Mouse (Mus musculus) limb, embryonic 11.5 days (tissue): Measurements from ENCODE around the gene Scoc. TPM values are rescaled to one million over a fixed set of nuclear protein-coding genes. Genes with fewer than 3 reads are reported as not detected.
A peak's percentile ranks its signal among the peaks of the same experiment; 100 is the strongest.

ENCODE experiments used
- ATAC-seq: fragments of 200-750 bp; cut with Nextera tagmentation; 2 replicates; pipeline ENCODE4 v1.8.0; 2017; ENCODE audit warnings: low read depth; ENCODE audit not compliant: insufficient number of reproducible peaks, low FRiP score, low TSS enrichment
- DNase-seq: peaks from one replicate; pipeline ENCODE4 v3.0.0-alpha.2; 2015; ENCODE audit warnings: low spot score
- H3K27ac ChIP-seq: fragments of 300-500 bp; sonication (generic); replicated peaks from 2 replicates; pipeline ENCODE4 v1.5.1; 2014; ENCODE audit warnings: low read depth, mild to moderate bottlenecking, low read length
- H3K27me3 ChIP-seq: fragments of 300-500 bp; sonication (generic); 2 replicates; pipeline ENCODE4 v1.6.1; 2014; ENCODE audit warnings: mild to moderate bottlenecking, low read length, mixed read lengths; ENCODE audit not compliant: control insufficient read depth, insufficient read depth
- H3K36me3 ChIP-seq: fragments of 300-500 bp; sonication (generic); 2 replicates; pipeline ENCODE4 v1.6.1; 2014; ENCODE audit warnings: mild to moderate bottlenecking, low read length, moderate library complexity, mixed read lengths; ENCODE audit not compliant: control insufficient read depth, insufficient read depth
- H3K4me1 ChIP-seq: fragments of 300-500 bp; sonication (generic); 2 replicates; pipeline ENCODE4 v1.6.1; 2014; ENCODE audit warnings: low read length, mixed read lengths; ENCODE audit not compliant: control insufficient read depth, insufficient read depth
- H3K4me2 ChIP-seq: fragments of 300-500 bp; sonication (generic); 2 replicates; pipeline ENCODE4 v1.6.1; 2014; ENCODE audit warnings: low read depth, mild to moderate bottlenecking, moderate library complexity; ENCODE audit not compliant: severe bottlenecking
- H3K4me3 ChIP-seq: fragments of 300-500 bp; sonication (generic); 2 replicates; pipeline ENCODE4 v1.5.1; 2014; ENCODE audit warnings: low read depth, low read length
- H3K9ac ChIP-seq: fragments of 300-500 bp; sonication (generic); 2 replicates; pipeline ENCODE4 v1.6.1; 2014; ENCODE audit warnings: mild to moderate bottlenecking, low read length
- H3K9me3 ChIP-seq: fragments of 300-500 bp; sonication (generic); 2 replicates; pipeline ENCODE4 v1.6.1; 2016; ENCODE audit warnings: low read length; ENCODE audit not compliant: control insufficient read depth
- WGBS: fragments of 180-500 bp; shearing (Covaris S2); extraction: QIAGEN DNeasy Blood & Tissue Kit; methylation state at CpG from one replicate; pipeline ENCODE4 v1.1.7; 2014; 5-methylcytosine and 5-hydroxymethylcytosine counted together
- polyA plus RNA-seq: library from polyadenylated mRNA; unstranded; fragments of >200 nt; fragmentation: Nextera tagmentation; extraction: Ambion mirVana; gene quantifications from 2 replicates; pipeline ENCODE4 v1.2.1, GENCODE M21; 2014

Gene Scoc
- polyA plus RNA-seq, 1 experiment from 2014 or later = 124 TPM

DNA sequence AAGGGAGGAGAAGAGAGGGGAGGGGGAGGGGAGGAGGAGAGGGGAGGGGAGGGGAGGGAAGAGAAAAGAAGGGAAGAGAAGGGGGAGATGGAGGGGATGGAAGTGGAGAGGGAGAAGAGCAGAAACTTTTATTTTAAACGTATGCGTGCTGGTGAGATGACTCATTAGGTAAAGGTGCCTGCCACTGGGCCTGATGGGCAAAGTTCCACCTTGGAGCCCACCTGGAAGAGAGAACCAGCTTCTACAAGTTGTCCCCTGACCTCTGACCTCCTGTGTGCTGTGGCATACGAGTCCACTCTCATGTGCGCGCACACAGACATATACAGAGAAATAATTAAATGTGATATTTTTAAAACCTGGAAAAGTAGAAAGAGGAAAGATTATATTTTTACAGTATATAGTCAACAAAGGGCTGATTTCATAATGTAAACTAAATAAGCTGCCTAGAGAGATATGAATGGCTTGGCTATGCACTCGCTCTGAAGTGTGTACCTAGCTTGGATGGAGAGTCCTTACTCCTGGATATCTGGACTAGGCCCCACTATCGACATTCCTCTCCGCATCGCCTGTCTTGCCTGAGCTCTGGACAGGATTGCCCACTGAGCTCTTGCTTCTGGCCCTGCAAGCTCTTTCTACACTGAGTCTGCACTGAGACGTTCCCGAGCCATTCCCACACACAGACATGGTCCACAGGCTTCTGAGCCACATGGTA, 39.2 kb downstream of the Scoc start:
- H3K36me3 ChIP-seq = no peaks in the 10 kb centered on the region
- DNase-seq = no peak
- H3K27me3 ChIP-seq = no peaks in the 10 kb centered on the region
- H3K4me1 ChIP-seq = no peaks in the 10 kb centered on the region
- H3K9ac ChIP-seq = no peak overlapping the region
- 94% methylated on average over 11 of the region's 11 CpGs for whole genome bisulfite sequencing
- no peak overlapping the region for H3K4me2 ChIP-seq
- H3K4me3 ChIP-seq = no peak overlapping the region
- no peaks in the 10 kb centered on the region for H3K9me3 ChIP-seq
- no peak for ATAC-seq
- no peak overlapping the region for H3K27ac ChIP-seq

DNA sequence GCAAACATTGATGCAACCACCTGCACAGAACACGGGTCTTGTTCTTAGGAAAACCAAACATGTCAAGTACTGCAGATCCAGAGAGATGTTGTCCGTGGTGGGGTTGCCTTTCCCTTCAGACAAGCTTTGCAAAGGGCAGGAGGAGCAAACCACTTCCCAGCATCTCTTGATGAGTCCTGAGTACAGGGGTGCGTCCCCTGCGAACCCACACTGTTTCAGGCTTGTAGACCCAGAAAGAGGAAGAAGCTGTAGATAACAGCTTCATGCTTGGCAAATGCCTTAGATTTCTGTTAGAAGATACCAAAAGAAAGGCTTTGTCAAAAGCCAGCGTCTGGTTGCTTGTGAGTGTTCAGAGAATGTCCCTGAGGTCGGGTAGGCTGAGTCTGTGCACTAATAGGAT, 40.2 kb downstream of the Scoc start:
- Histone ChIP-seq H3K27me3 (no peaks in the 10 kb centered on the region), H3K9me3 (no peaks in the 10 kb centered on the region)
- WGBS = 85% methylated on average over 6 of the region's 6 CpGs

DNA sequence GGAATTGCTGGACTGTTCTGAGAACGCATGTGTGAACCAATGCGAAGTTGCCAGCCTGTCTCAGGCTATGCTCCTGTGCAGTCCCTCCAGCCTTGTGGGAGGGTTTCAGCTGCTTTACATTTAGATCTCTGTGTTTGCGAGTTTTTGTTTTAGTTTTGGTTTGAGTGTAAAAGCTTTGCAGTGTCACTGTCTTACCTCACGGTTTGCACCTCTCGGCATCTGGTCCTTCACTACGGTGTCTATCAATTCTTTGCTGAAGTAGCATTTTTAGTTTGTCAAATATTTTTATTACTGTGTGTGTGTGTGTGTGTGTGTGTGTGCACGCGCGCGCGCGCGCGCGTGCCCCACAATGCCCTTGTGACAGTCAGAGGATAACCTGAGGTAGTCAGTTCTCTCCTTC, 41.3 kb downstream of the Scoc start:
- ATAC-seq (no peak), DNase-seq (no peak)
- no peak overlapping the region for H3K4me3 ChIP-seq

More for the DNA sequence above, 40.2 kb downstream of the Scoc start:
- H3K4me2 ChIP-seq = no peak overlapping the region
- no peak overlapping the region for H3K9ac ChIP-seq
- ATAC-seq (no peak), DNase-seq (no peak)
- no peak overlapping the region for H3K4me3 ChIP-seq
- no peaks in the 10 kb centered on the region for H3K4me1 ChIP-seq
- no peak overlapping the region for H3K27ac ChIP-seq
- no peaks in the 10 kb centered on the region for H3K36me3 ChIP-seq

DNA sequence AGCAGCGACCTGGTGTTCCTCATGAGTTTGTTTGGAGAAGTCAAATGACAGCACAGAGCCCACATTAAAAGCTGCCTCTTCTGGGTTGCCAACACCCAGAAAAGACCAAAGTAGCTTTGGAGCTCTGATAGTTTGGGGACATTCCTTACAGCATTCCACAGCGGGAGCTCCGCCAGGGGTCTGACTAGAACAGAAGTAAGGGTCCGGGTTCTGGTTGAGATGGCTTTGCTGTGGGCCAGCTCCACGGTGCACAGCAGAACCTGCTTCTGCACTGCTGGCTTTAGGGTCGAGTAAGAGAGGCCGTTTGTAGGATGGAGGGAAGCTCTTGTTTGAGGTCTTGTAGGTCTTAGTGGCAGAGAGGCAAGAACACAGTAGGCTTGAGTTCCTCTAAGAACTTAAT, 49.7 kb downstream of the Scoc start:
- no peak overlapping the region for H3K4me2 ChIP-seq
- H3K27ac ChIP-seq = no peak overlapping the region
- no peaks in the 10 kb centered on the region for H3K4me1 ChIP-seq
- no peak for DNase-seq
- no peak overlapping the region for H3K9ac ChIP-seq
- no peaks in the 10 kb centered on the region for H3K9me3 ChIP-seq
- no peaks in the 10 kb centered on the region for H3K27me3 ChIP-seq
- no peak for ATAC-seq
- WGBS = 75% methylated on average over 7 of the region's 7 CpGs
- H3K36me3 ChIP-seq = no peaks in the 10 kb centered on the region
- no peak overlapping the region for H3K4me3 ChIP-seq

More for the DNA sequence above, 41.3 kb downstream of the Scoc start:
- no peaks in the 10 kb centered on the region for H3K36me3 ChIP-seq
- WGBS = 95% methylated on average over 15 of the region's 15 CpGs
- H3K4me2 ChIP-seq = no peak overlapping the region
- no peak overlapping the region for H3K27ac ChIP-seq
- no peak overlapping the region for H3K9ac ChIP-seq
- H3K4me1 ChIP-seq = no peaks in the 10 kb centered on the region
- no peaks in the 10 kb centered on the region for H3K9me3 ChIP-seq
- no peaks in the 10 kb centered on the region for H3K27me3 ChIP-seq

DNA sequence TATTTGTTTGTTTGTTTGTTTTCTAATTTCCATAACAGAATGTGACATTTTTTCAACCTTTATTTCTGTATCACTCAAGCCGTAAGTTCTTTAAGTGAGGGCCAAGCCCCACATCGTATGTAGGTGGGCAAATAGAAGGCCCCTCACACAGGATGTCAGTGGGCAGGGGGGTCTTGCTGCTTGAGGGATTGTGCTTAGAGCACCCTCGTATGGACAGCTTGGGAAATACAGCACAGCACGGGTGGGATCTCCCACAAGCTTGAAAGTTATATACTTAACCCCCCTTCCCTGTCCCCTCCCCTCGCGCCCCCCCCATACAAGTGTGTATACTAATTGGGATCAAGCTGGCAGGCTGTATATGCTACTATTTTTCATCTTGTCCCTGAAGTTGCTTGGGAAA, 51.4 kb downstream of the Scoc start:
- 31% methylated on average over 6 of the region's 6 CpGs for WGBS
- Histone ChIP-seq H3K27ac (no peak overlapping the region), H3K4me1 (no peaks in the 10 kb centered on the region), H3K9me3 (no peaks in the 10 kb centered on the region), H3K27me3 (no peaks in the 10 kb centered on the region), H3K4me3 (no peak overlapping the region), H3K9ac (no peak overlapping the region), H3K36me3 (no peaks in the 10 kb centered on the region), H3K4me2 (no peak overlapping the region)
- ATAC-seq (no peak), DNase-seq (peak; percentile 50)

DNA sequence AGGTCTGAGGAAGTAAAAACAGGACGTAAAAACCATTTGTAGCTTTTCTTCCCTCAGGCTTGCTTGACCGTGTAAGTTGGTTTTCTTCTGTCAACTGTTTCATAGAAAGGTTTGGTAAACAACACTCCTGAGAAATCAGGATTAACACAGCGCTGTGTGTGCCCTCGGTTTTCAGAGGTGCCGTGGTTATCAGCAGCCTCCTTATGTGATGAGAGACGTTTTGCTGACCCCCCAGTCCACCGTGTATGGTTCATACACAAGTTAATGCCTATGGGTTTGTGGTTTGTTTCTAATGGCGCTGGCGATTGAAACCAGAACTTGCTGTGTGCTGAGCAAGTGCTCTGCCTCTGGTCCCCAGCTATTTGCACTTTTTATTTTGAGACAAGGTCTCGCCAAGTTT, 52.6 kb downstream of the Scoc start:
- H3K4me3 ChIP-seq = no peak overlapping the region

DNA sequence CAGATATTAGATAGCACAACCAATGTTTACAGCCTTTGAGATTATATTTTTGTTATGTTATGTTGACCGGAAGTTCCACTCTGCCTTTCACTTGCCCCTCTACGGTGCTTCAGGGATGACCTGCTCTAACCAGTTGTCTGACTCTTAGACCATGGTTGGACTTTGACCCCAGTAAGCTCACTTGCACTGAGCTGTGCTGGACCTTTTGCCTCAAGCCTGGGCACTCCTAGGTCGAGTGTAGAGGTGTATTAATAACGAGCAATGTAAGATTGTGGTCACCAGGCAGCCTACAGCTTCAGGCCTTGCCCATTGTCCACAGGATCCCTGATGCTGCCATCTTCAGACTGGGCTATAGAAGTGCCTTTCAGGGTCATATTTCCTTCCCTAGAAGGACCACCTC, 60.5 kb downstream of the Scoc start:
- no peak overlapping the region for H3K4me3 ChIP-seq
- H3K9ac ChIP-seq = no peak overlapping the region
- no peaks in the 10 kb centered on the region for H3K36me3 ChIP-seq
- WGBS = 82% methylated on average over 4 of the region's 4 CpGs
- H3K27ac ChIP-seq = no peak overlapping the region
- H3K27me3 ChIP-seq = no peaks in the 10 kb centered on the region
- no peaks in the 10 kb centered on the region for H3K9me3 ChIP-seq
- ATAC-seq (no peak), DNase-seq (no peak)
- no peaks in the 10 kb centered on the region for H3K4me1 ChIP-seq
- no peak overlapping the region for H3K4me2 ChIP-seq

More for the DNA sequence above, 52.6 kb downstream of the Scoc start:
- WGBS = 77% methylated on average over 10 of the region's 10 CpGs
- H3K36me3 ChIP-seq = no peaks in the 10 kb centered on the region
- DNase-seq (no peak), ATAC-seq (no peak)
- H3K4me1 ChIP-seq = no peaks in the 10 kb centered on the region
- no peak overlapping the region for H3K9ac ChIP-seq
- H3K27ac ChIP-seq = no peak overlapping the region
- H3K4me2 ChIP-seq = no peak overlapping the region
- no peaks in the 10 kb centered on the region for H3K9me3 ChIP-seq
- H3K27me3 ChIP-seq = no peaks in the 10 kb centered on the region

DNA sequence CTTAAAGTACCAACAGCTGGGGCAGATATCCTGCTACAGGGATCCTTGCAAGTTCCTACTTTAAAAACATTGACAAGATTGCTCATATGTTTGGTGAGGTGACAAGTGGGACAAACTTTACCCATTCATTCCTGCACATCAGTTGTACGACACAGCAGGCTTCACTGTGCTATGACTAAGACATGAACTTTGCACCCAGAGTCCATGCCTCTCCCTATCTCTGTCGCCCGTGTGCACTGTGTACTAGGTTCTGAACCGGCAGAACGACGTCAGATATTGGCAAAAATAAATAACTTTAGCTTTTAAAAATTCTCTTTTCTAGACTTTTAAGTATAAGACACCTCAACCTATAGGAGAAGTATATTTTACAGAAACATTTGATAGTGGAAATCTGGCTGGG, 61.5 kb downstream of the Scoc start:
- Histone ChIP-seq H3K4me2 (no peak overlapping the region), H3K27me3 (no peaks in the 10 kb centered on the region), H3K9ac (no peak overlapping the region), H3K4me1 (no peaks in the 10 kb centered on the region), H3K36me3 (no peaks in the 10 kb centered on the region), H3K27ac (no peak overlapping the region), H3K4me3 (no peak overlapping the region), H3K9me3 (no peaks in the 10 kb centered on the region)
- WGBS = 92% methylated on average over 6 of the region's 6 CpGs
- ATAC-seq (no peak), DNase-seq (no peak)

DNA sequence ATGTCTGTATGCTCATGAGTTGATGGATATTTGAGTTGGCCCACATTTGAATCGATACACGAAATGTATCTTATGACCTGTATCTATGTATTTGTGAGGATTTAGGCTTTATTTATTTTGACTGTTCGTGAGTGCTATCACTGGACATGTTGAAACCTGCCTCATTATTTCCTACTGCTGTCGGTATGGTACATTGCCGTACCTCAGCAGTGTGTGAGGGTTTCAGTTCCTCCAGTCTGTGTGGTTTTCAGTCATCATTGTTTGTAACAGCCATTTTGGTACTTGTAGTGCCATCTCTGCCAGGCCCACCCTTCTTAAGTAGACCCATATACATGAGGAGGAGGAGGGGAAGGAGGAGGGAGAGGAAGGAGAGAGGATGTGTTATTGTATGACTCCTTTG, 63.9 kb downstream of the Scoc start:
- WGBS = 84% methylated on average over 5 of the region's 5 CpGs
- Histone ChIP-seq H3K27me3 (0 out of 2 replicates have a peak, but pooled peaks cover 3% of the 10 kb centered on the region), H3K9me3 (no peaks in the 10 kb centered on the region), H3K4me1 (no peaks in the 10 kb centered on the region), H3K4me2 (no peak overlapping the region), H3K27ac (no peak overlapping the region), H3K36me3 (no peaks in the 10 kb centered on the region), H3K9ac (no peak overlapping the region), H3K4me3 (no peak overlapping the region)
- DNase-seq (no peak), ATAC-seq (no peak)
